Mouse (Mus musculus) ES-CJ7 (cell line): ENCODE data around the gene Fam124a.
"Not testable (repeated sequence)": the region's sequence is repeated elsewhere in the genome, so short reads cannot be mapped to it uniquely, and the experiment has no call there.

Source experiments
- DNase-seq: peaks from one replicate; pipeline ENCODE4 v3.0.0; 2011; ENCODE audit warnings: low read depth, low spot score

Fam124a gene

GRCm38 (mm10) chr14:62574906-62575305, 19.4 kb downstream of the Fam124a start:
- DNase-seq: no peak

GRCm38 (mm10) chr14:62575862-62576261, 20.3 kb downstream of the Fam124a start:
- DNase-seq: no peak

- DNase-seq: peak; percentile 85
Observed at GRCm38 (mm10) chr14:62580945-62581344, 25.4 kb downstream of the Fam124a start.

GRCm38 (mm10) chr14:62581768-62582167, 26.2 kb downstream of the Fam124a start:
- no peak for DNase-seq

DNA sequence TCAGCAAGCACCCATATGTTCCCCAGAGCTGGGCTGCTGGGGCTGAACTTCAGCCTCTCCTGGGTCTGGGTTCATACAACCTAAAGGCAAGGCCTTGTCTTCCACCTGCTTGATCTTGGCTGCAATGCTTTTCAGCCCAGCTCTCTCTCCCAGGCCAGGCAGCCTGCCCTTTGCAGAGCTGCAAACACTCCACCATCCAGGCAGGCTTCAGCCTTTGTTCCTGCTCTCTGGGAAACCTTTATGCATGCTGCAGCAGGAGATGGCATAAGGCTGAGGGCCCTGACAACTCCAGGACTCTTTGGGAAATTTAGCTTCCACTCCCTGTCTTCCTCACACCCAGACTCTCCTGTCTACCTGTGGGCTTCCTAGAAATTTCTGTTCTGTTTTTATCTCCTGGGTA, 29.1 kb downstream of the Fam124a start:
- DNase-seq: no peak

DNA sequence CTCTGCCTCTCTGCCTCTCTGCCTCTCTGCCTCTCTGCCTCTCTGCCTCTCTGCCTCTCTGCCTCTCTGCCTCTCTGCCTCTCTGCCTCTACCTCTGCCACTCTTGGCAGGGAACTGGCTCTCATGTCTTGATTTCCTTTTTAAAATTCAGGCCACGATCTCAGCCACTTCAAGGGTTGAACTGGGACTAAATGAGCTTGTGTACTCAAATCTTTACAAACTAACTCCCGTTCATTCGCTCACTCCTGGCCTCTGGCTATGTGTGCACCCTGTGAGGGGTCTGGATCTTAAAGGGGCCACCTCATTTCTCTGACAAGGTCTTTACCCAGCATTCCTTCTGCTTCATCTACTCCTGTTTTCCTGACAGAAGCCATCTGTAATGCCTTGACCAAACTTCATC, 29.8 kb downstream of the Fam124a start:
- DNase-seq: no peak

- DNase-seq: no peak
Observed at GRCm38 (mm10) chr14:62600109-62600522, 44.6 kb downstream of the Fam124a start.

- no peak for DNase-seq
Observed at GRCm38 (mm10) chr14:62602271-62602670, 46.7 kb downstream of the Fam124a start.

- no peak for DNase-seq
Observed at GRCm38 (mm10) chr14:62602869-62603268, 47.3 kb downstream of the Fam124a start.

DNA sequence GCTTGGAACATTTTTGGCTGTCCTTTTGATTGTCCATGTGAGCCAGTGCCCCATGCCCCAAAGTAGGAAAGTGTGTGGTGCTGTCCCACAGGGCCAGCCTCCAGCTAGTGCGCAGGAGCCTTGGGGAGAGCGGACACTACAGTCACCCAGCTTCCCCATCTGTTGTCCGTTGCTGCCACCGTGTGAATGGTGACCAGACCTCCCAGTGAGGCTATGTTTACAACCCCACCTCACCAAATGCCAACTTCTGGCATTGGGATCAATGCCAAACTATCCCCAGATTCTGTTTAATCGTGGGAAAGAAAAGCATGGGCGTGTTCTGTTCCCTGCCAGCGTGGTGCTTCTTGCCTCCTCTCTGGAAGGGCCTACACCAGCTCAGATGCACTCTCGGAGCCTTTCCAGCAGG, 52.3 kb downstream of the Fam124a start:
- DNase-seq: no peak

DNA sequence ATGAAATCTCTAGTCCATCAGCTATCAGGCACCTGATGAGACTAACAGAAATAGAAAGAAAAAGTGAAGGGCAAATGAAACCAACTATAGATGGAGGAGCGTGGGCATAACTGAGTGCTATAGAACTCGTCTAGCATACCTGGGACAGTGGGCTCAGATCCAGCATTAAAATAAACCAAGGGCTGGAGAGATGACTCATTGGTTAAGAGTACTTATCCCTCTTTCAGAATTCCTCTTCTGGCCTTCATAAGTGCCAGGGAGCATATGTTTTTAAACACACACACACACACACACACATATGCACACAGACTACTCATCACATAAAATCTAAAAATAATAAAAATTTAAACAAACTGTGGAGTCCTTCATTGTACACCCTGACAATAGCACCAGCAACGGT, 54.4 kb downstream of the Fam124a start:
- DNase-seq: no peak

- no peak for DNase-seq
Observed at GRCm38 (mm10) chr14:62622393-62622792, 66.9 kb downstream of the Fam124a start.

- no peak for DNase-seq
Observed at GRCm38 (mm10) chr14:62627951-62628350, 72.4 kb downstream of the Fam124a start.

DNA sequence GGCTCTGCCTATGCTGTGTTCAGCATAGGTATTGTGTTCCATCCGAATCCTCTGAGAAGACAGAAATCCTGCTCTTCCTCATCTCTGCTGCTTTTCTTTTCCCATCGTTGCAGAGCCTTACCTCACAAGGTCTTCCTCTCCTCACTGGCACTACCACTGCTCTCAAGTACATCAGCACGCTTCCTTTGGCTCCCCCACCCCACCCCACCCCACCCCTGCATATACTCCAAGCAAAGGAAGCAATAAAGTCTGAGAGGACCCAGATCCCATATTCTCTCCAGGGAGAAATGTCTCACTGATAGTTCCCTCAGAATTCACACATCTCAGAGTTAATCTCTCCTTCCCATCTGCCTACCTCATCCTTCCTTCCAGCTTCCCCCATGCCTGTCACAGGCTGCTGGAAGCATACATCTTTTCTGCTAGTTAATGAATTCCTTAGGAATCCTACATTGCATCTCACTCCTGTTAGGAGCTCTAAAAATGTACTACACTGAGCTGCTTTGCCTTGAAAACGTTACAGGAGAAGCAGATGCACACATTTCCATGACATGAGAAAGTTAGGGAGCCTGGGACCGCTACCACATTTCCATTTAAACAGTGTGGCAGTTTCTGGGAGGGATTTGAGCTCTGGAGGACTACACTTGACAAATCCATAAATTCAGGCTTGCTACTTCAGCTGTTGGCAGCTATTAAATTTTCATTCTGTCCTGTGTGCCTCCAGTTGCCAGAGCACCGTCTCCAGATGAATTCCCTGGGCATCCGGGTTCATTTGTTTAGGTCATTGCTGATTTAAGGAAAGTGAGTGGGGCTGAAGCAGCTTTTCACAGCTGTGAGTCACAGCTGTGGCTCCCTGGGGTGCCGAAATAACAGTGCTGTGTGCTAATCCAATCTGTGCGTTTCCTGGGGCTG, 82.2 kb downstream of the Fam124a start:
- DNase-seq: no peak

DNA sequence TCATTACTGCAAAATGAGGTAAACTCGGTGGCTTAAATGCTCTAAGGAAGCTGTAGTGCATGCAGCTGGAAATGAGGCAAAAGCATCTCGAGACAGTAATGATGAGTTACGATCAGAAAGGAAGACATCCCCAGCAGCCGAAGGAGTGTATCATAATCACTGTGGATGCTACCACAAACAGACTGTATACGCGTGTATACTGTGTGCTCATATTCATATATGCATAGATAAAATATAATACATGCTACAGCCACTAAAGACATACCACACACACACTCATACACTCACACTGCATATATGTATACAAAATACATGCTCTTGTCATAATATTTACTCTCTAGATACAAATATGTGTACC, 82.8 kb downstream of the Fam124a start:
- no peak for DNase-seq

DNA sequence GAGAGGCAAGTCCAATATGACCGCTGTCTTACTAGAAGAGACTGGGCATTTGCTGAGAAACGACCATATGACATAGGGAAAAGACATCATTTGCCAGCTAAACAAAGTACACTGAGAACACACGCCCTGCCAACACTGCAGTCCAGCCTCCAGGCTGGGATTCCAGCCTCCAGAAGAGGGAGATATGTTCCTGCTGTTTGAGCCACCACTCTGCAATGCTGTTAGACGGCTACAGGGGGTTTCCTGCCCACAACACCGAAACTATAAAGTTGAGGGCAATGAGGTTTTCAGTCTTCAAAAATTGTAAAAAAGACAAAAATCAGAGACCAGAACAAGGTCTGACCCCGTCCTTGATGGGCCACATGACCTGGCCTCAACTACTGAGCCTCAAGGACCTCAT, 83.6 kb downstream of the Fam124a start:
- no peak for DNase-seq

DNA sequence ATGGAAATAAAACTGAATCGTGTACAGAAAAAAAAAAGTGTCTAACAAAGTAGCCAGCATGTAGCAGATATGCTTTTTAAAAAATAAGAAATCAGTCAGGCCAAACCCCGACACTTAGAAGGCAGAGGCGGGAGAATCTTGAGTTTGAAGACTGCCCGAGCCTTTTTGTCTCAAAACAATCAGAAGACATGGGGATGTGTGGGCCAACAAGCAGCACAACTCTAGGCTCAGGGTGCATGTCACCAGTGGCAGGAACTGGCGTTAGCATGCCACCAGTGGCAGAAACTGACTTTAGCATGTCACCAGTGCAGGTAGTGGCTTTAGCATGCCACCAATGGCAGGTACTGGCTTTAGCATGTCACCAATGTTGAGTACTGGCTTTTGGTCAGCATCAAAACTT, 84.0 kb downstream of the Fam124a start:
- DNase-seq: no peak

DNA sequence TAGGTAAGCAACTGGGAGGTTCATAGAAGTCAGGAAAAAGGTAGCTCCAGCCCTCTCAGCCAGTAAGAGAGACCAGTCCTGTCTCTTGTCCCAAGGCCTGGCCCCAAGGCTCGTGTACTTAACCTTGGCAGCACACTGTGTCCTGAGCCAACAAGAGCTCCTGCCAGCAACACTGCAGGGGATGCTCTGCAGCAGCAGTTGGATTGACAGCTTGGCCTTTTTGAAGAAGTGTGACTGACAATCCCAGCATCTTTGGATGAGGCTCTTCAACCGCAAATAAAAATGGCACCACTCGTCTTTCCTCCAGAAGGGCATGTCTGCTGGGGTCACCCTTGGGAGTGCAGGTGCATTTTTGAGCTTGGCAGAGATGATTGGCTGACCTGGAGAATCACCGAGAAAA, 84.9 kb downstream of the Fam124a start:
- DNase-seq: no peak

GRCm38 (mm10) chr14:62642368-62642767, 86.8 kb downstream of the Fam124a start:
- not testable (repeated sequence) for DNase-seq

- DNase-seq: no peak
Observed at GRCm38 (mm10) chr14:62648405-62648804, 92.9 kb downstream of the Fam124a start.

DNA sequence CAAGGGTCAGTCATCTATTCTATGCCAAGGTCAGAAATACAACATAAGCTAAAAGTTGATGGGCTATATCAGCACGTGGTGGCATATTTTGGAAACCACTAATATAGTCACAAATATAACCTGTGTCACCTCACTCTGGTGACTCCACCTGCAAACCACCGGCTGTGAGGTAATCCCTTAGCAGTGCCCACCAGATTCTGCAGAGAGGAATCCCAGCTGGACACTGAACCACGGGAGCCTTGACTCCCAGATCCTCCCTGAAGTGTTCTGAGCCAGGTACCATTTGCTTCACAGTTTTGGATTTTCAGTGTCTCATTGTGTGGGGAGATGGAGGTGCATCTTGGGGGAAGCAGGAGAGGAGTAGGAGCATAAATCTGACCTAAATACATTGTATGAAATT, 94.8 kb downstream of the Fam124a start:
- no peak for DNase-seq

DNA sequence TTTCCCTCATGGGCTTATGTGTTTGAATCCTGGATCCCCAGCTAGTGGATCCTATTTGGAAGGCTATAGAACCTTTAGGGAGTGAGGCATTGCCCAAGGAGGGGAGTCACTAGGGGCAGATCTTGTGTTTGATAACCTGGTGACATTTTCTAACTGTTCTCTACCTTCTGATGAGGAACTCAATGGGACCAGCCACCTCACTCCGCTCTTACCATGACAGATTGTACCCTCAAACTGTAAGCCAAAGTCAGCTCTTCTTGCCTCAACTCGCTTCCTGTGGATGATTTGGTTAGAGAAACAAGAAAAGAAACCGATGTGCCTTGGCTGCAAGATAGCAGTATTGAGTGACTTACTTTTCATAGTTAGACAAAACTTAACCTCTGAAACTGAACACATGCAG, 96.2 kb downstream of the Fam124a start:
- DNase-seq: no peak

DNA sequence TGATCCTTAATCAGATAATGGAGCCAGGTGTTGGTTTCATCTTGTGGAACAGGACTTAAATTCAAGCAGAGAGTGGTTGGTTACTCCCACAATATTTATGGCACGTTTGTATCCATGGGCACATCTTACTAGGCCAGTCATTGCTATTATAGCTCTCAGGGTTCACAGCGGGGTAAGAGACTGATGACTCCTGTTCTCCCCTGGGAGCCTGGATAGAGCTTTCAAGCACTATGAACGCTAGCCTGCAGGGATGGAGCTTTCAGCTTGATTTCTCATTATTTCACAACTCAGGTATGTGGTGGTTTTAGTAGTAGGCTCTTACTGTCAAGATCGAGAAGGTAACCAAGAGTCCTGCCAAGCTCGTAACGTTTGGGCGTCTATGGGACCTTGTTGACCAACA, 100.5 kb downstream of the Fam124a start:
- DNase-seq: no peak

- no peak for DNase-seq
Observed at GRCm38 (mm10) chr14:62657469-62657868, 101.9 kb downstream of the Fam124a start.
